Mouse (Mus musculus) lung, postnatal 0 days (tissue): Measurements from ENCODE around the gene Ppargc1a.
A peak's percentile ranks its signal among the peaks of the same experiment; 100 is the strongest.

Experiments used
- CTCF ChIP-seq: IDR thresholded peaks from 2 replicates; pipeline ENCODE4 v1.5.1; 2016; ENCODE audit warnings: antibody characterized with exemption, mild to moderate bottlenecking
- EP300 ChIP-seq: IDR thresholded peaks from 2 replicates; pipeline ENCODE4 v1.6.1; 2016; ENCODE audit warnings: antibody characterized with exemption, mild to moderate bottlenecking, control low read depth

DNA sequence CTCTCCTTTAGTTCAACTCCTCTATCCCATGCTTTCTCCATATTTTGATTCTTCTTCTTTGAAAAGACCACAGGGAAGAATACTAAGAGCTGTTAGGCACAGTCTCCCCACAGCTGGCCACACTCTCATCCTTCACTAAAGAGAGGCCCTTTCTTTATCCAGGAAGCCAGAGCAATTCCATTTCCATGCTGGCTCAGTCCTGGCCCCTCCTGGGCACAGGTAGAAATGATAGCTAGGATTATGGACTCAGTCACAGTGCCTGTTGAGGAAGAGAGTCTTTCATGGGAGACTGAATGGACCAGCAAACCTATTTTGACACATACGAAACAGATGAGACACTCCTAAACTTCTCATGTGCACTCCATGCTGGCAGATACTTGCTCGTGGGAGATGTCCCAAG, 18.7 kb upstream of the Ppargc1a start:
- TF ChIP-seq CTCF (peak; percentile 51), EP300 (no peak)
